Mouse (Mus musculus) spleen, adult 2 months (tissue): ENCODE measurements around the gene Tfap2a.

Experiments used
- CTCF ChIP-seq: fragments of 200-500 bp; IDR thresholded peaks from 2 replicates; pipeline ENCODE4 v1.5.1; 2011; ENCODE audit warnings: mild to moderate bottlenecking, inconsistent platforms; ENCODE audit not compliant: insufficient read depth, insufficient read length, insufficient replicate concordance; ENCODE audit errors: extremely low read depth
- POLR2A ChIP-seq: fragments of 200-500 bp; IDR thresholded peaks from 2 replicates; pipeline ENCODE4 v1.6.1; 2011; ENCODE audit warnings: low read depth, low read length, inconsistent platforms

DNA sequence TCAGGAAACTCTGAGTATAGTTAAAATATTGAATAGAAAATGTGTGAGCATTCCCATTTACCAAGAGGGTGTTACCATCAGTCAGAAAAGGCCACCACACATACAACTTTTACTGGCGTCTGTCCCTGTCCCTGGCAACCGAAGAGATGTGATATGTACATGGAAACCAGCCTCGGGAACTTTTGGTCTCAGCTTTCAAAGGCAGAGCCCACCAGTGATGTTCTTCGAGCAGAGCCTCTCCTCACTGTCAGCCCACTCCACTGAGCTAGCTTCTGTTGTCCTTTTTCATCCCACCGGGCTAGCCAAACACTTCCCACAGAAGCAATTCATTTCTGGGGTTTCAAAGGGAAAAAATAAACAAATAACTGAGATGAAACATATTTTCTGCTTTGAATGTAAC, 29.9 kb downstream of the Tfap2a start:
- TF ChIP-seq POLR2A: no peak
- TF ChIP-seq CTCF: no peak
